Mouse (Mus musculus): ENCODE results near the gene Pi16.

GRCm38 (mm10) chr17:29295835-29296234 is 21.6 kb upstream of the Pi16 start:
- TF ChIP-seq CTCF (IDR thresholded peaks at IDR 0.05; ENCODE audit: low read depth) (no peak), EP300 (IDR thresholded peaks at IDR 0.05; ENCODE audit: low read depth) (no peak)
